Mouse (Mus musculus) neural tube, embryonic 11.5 days (tissue): Measurements from ENCODE around the gene Mre11a. TPM values are rescaled to one million over a fixed set of nuclear protein-coding genes. Genes with fewer than 3 reads are reported as not detected.
"Not testable (repeated sequence)": the region's sequence is repeated elsewhere in the genome, so short reads cannot be mapped to it uniquely, and the experiment has no call there.

Source experiments
- ATAC-seq: fragments of 200-750 bp; cut with Nextera tagmentation; 2 replicates; pipeline ENCODE4 v1.8.0; 2017; ENCODE audit warnings: moderate number of reproducible peaks, mild to moderate bottlenecking, moderate TSS enrichment, moderate library complexity; ENCODE audit not compliant: insufficient read depth, low FRiP score, low TSS enrichment
- DNase-seq: peaks from one replicate; pipeline ENCODE4 v3.0.0-alpha.2; 2015; ENCODE audit warnings: low spot score
- H3K27ac ChIP-seq: fragments of 300-500 bp; sonication (generic); 2 replicates; pipeline ENCODE4 v1.5.1; 2014; ENCODE audit warnings: low read depth, mild to moderate bottlenecking, low read length
- H3K27me3 ChIP-seq: fragments of 300-500 bp; sonication (generic); 2 replicates; pipeline ENCODE4 v1.6.1; 2014; ENCODE audit warnings: mild to moderate bottlenecking, low read length, mixed read lengths; ENCODE audit not compliant: control insufficient read depth, insufficient read depth
- H3K36me3 ChIP-seq: fragments of 300-500 bp; sonication (generic); 2 replicates; pipeline ENCODE4 v1.6.1; 2014; ENCODE audit warnings: mild to moderate bottlenecking, low read length, moderate library complexity, mixed read lengths; ENCODE audit not compliant: control insufficient read depth, insufficient read depth
- H3K4me1 ChIP-seq: fragments of 300-500 bp; sonication (generic); 2 replicates; pipeline ENCODE4 v1.6.1; 2014; ENCODE audit warnings: low read length, mixed read lengths; ENCODE audit not compliant: control insufficient read depth, insufficient read depth
- H3K4me2 ChIP-seq: fragments of 300-500 bp; sonication (generic); 2 replicates; pipeline ENCODE4 v1.6.1; 2014; ENCODE audit warnings: low read depth, mild to moderate bottlenecking, moderate library complexity
- H3K4me3 ChIP-seq: fragments of 300-500 bp; sonication (generic); 2 replicates; pipeline ENCODE4 v1.5.1; 2014; ENCODE audit warnings: low read depth, low read length
- H3K9ac ChIP-seq: fragments of 300-500 bp; sonication (generic); 2 replicates; pipeline ENCODE4 v1.6.1; 2014; ENCODE audit warnings: mild to moderate bottlenecking, low read length
- H3K9me3 ChIP-seq: fragments of 300-500 bp; sonication (generic); 2 replicates; pipeline ENCODE4 v1.6.1; 2016; ENCODE audit warnings: low read length; ENCODE audit not compliant: control insufficient read depth
- WGBS: fragments of 180-500 bp; shearing (Covaris S2); extraction: QIAGEN DNeasy Blood & Tissue Kit; methylation state at CpG from one replicate; pipeline ENCODE4 v1.1.7; 2014; 5-methylcytosine and 5-hydroxymethylcytosine counted together
- polyA plus RNA-seq: library from polyadenylated mRNA; unstranded; fragments of >200 nt; fragmentation: Nextera tagmentation; extraction: Ambion mirVana; gene quantifications from 2 replicates; pipeline ENCODE4 v1.2.1, GENCODE M21; 2014

Gene Mre11a
- polyA plus RNA-seq, 1 experiment from 2014 or later: 29.8 TPM

DNA sequence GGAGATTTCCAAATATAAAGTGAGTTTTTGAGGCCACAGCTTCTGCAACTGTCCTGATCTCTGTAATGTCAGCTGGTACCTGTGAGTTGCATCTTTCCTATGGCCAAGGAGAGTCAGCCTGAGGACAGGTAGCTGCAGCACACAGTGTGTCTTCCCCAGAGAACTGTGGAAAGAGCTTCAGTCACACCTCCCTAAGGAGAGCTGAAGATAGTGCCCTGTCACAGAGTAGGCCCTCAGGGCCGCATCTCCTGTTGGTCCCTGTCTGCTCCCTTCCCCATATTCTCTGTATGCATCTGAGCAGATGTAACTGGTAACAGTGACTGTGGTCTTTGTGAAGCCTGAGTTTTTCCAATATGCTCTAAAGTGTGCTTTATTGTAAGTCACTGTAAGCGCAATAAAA is 85.9 kb downstream of the Mre11a start:
- DNase-seq (no peak), ATAC-seq (no peak)
- H3K4me3 ChIP-seq: no peak overlapping the region
- H3K9ac ChIP-seq: no peak overlapping the region
- H3K9me3 ChIP-seq: no peaks in the 10 kb centered on the region
- WGBS: 88% methylated on average over 2 of the region's 2 CpGs
- no peaks in the 10 kb centered on the region for H3K36me3 ChIP-seq
- no peaks in the 10 kb centered on the region for H3K27me3 ChIP-seq
- H3K4me2 ChIP-seq: no peak overlapping the region
- H3K4me1 ChIP-seq: peaks cover 5% of the 10 kb centered on the region; the same call in 1 of the 2 replicates
- H3K27ac ChIP-seq: no peak overlapping the region

DNA sequence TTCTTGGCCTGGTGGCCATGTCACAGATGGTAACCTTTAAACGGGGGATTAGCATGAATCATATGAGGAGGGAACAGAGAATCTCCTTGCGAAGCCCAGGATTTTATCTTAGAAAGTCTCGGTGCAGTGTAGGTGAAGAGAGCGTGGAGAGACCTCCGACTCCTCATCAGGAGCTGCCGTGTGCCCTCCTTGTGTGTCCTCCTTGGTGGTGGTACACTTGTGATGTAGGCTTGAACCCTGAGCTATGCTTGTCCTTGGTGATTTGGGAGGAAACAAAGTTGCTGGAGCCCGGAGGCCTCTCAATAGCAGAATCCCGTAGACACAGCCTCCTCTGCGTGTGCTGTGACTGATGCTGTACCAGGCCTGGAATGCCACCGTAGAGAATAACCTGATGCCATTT is 86.3 kb downstream of the Mre11a start:
- DNase-seq (no peak), ATAC-seq (no peak)
- Histone ChIP-seq H3K4me3 (no peak overlapping the region), H3K4me2 (no peak overlapping the region), H3K36me3 (no peaks in the 10 kb centered on the region), H3K9me3 (no peaks in the 10 kb centered on the region), H3K4me1 (peaks cover 5% of the 10 kb centered on the region; the same call in 1 of the 2 replicates), H3K9ac (no peak overlapping the region), H3K27ac (no peak overlapping the region), H3K27me3 (no peaks in the 10 kb centered on the region)
- WGBS: 90% methylated on average over 10 of the region's 10 CpGs

DNA sequence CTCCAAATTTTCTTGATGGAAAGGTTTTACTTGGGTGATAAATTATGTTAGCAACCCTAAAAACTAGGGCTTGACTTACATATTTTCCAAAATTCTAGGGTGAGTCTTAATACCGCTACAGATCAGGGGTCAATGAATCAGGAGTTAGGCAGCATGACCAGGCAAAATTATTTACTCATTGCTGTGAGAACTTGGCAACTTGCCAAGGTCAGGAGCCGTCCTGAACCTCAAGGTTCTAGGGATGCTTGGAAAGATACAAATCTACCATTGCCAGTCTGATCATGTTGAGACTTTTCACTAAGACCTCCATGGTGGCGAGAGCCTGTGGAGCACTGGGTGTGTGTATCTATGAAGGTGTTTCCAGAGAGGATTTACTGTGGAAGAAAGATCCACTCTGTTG is 87.1 kb downstream of the Mre11a start:
- peak overlapping the region; percentile 34; the same call in 1 of the 2 replicates for H3K27ac ChIP-seq
- H3K9ac ChIP-seq: no peak overlapping the region
- H3K4me1 ChIP-seq: peaks cover 5% of the 10 kb centered on the region; the same call in 1 of the 2 replicates
- no peaks in the 10 kb centered on the region for H3K36me3 ChIP-seq
- ATAC-seq (no peak), DNase-seq (no peak)
- no peaks in the 10 kb centered on the region for H3K27me3 ChIP-seq
- 83% methylated on average over 3 of the region's 3 CpGs for WGBS
- no peaks in the 10 kb centered on the region for H3K9me3 ChIP-seq
- H3K4me2 ChIP-seq: no peak overlapping the region
- H3K4me3 ChIP-seq: no peak overlapping the region

DNA sequence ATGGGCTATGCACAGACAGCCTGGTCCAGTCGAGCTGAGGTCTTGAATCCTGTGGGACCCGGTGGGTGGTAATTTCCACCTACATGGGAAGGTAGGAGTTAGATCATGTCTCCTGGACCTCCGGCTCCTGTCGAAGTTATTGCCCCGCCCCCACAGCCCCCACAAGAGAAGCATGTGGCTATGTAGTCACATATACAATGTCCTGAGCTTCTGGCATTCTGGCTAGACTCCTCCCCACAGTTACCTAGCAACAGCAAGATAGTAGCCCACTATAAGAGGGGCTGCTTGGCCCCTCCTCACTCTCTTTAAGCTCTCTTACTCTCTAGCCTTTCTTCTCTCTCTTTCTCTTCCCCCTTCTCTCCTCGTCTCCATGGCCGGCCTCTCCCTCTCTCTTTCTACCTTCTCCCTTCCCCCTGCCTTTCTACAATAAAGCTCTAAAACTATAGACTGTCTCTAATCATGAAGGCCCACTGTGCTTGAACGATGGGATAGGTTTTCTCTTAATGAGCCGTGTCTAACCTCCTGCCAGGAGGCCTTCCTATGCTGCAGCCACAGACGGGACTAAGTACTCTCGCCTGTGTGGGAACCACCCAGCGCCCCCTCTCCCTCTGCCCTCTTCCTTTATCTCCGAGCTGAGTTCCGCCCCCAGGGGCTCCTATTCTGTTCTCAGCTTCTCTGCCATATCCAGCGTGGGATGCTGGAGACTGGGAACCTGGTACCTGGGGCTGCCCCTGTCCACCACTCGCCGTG is 87.9 kb downstream of the Mre11a start:
- peak; percentile 60 for DNase-seq
- Histone ChIP-seq H3K27ac (peak overlapping the region; percentile 34), H3K9me3 (no peaks in the 10 kb centered on the region), H3K4me2 (no peak overlapping the region), H3K27me3 (no peaks in the 10 kb centered on the region), H3K9ac (no peak overlapping the region), H3K4me1 (peaks cover 5% of the 10 kb centered on the region; the same call in 1 of the 2 replicates), H3K36me3 (no peaks in the 10 kb centered on the region), H3K4me3 (no peak overlapping the region)
- WGBS: 21% methylated on average over 17 of the region's 17 CpGs
- ATAC-seq: peak; percentile 87

DNA sequence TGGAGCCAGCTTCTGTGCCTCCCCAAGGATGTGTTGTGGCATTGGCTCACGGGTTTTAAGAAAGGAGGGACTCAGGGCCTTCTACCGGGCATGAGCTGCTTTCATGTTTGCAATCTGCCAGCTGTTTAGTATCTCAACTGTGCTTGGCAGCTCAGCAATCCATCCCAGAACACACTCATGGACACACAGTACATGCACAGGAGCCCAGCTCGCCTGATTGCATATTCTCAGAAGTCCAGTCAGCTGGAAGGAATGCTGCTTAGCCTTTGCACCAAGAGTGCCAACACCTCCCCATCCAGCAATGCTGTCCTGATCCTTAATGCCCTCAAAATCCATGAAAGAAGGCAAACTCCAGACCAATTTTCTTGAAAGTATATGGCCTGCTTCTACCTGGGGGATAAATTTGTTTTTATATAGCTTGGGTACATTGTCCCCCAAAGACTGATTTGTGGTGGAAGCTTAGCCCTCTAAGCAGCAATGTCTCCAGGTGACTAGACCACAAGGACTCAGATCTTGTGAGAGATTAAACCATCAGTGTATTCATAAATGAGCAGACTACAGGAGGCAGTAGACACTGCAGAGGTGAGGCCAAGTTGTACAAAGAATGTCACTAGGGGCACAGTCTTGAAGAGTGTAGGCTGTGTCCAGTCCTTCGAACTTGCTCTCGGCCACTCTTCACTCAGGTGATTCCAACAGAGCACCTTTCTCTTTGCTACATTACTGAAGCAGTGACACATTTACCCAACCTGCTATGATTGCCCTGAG is 91.5 kb downstream of the Mre11a start:
- DNase-seq (no peak), ATAC-seq (no peak)
- Histone ChIP-seq H3K27ac (no peak overlapping the region), H3K27me3 (no peaks in the 10 kb centered on the region), H3K4me3 (no peak overlapping the region), H3K4me1 (peaks cover 5% of the 10 kb centered on the region; the same call in 1 of the 2 replicates), H3K9ac (no peak overlapping the region), H3K36me3 (no peaks in the 10 kb centered on the region), H3K9me3 (no peaks in the 10 kb centered on the region), H3K4me2 (no peak overlapping the region)
- WGBS: 86% methylated on average over 5 of the region's 5 CpGs

DNA sequence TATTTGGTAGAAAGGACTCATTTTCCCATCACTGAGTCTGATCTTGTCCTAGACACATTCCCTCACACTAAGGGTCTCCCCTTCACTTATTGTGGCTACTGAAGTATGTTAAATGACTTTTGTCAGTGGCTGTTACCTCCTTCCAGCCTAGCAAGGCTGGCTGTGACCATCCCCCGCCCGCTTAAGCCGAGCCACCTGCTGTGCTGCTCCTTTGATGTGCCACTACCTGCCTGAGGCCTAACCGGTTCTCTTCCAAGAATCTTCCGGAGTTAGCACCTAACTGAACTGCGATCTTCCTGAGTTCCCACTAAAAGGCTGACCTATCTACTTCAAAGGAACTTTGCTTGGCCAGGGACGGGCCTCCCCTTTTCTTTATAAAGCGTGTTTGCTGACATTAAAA is 92.1 kb downstream of the Mre11a start:
- H3K9me3 ChIP-seq, H3K9ac ChIP-seq, H3K4me1 ChIP-seq, H3K4me3 ChIP-seq, ATAC-seq, H3K4me2 ChIP-seq, DNase-seq, H3K27ac ChIP-seq, H3K36me3 ChIP-seq, H3K27me3 ChIP-seq: not testable (repeated sequence)
- WGBS: 28% methylated on average over 8 of the region's 8 CpGs

DNA sequence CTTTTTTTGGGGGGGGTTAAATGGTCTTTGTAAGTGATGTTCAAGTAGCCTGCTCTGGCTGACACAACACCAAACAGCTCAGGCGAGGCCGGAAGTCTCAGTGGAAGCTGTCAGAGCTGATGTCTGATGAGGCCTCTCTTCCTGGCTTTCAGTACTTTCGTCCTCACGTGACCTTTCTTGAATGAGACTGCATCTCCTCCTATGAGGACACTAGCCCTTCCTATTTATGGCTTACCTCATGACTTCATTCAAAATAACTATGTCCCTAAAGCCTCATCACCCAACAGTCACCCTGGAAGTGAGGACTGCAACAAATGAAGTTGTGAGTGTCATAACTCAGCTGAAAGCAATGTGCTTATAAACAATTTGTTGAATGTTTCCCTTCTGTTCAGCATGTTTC is 100.2 kb downstream of the Mre11a start:
- WGBS: 82% methylated on average over 4 of the region's 4 CpGs
- Histone ChIP-seq H3K4me2 (no peak overlapping the region), H3K36me3 (no peaks in the 10 kb centered on the region), H3K4me1 (no peaks in the 10 kb centered on the region), H3K9me3 (no peaks in the 10 kb centered on the region), H3K27me3 (no peaks in the 10 kb centered on the region), H3K9ac (no peak overlapping the region), H3K4me3 (no peak overlapping the region), H3K27ac (no peak overlapping the region)
- DNase-seq: no peak
- no peak for ATAC-seq

DNA sequence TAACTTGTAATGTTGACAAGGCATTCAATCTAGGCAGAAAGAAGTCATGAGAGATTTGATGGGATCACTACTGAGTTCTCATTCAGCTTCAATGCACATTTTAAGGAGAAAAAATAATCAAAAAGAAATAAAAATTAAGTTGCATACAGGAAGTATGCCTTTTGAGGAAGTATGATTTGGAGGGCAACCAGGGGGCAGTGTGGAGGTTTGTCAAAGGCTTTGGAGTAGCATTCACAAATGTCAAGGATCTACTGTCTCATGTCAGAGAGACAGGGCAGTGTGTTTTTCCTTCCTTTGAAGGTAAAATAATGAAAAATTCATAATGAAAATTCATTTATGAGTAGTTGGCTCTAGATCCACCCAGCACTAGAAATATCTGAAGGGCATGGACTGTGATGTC is 100.7 kb downstream of the Mre11a start:
- Histone ChIP-seq H3K9ac (no peak overlapping the region), H3K27me3 (no peaks in the 10 kb centered on the region), H3K4me2 (no peak overlapping the region), H3K36me3 (no peaks in the 10 kb centered on the region), H3K4me1 (no peaks in the 10 kb centered on the region), H3K4me3 (no peak overlapping the region), H3K9me3 (no peaks in the 10 kb centered on the region), H3K27ac (no peak overlapping the region)
- DNase-seq (no peak), ATAC-seq (no peak)

DNA sequence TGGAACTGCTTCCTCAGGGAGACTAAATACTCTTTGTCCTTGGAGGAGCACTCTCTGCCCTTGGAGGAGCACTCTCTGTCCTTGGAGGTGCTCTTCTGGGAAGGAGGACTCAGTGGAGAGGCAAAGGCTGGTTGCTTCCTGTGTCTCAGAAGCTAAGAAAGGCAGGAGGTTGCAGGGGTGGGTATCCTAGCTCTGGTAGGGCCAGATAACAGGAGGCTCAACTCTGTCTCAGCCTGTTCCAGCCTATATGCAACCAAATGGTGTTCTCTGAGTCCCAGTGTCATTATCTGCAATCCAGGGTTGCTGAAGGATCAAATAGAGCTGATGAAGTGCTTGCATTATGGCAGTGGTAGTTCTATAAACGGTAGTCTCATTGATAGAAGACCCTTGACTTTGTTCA is 101.5 kb downstream of the Mre11a start:
- no peaks in the 10 kb centered on the region for H3K36me3 ChIP-seq
- no peak overlapping the region for H3K27ac ChIP-seq
- H3K9me3 ChIP-seq: no peaks in the 10 kb centered on the region
- ATAC-seq (no peak), DNase-seq (no peak)
- no peak overlapping the region for H3K9ac ChIP-seq
- H3K4me2 ChIP-seq: no peak overlapping the region
- no peak overlapping the region for H3K4me3 ChIP-seq
- no peaks in the 10 kb centered on the region for H3K4me1 ChIP-seq
- H3K27me3 ChIP-seq: no peaks in the 10 kb centered on the region
- WGBS: 89% methylated on average over 1 of the region's 1 CpGs
